Mouse (Mus musculus): ENCODE measurements around the gene Grm4.

Grm4 gene

GRCm38 (mm10) chr17:27501331-27502251 is 19.6 kb downstream of the Grm4 start:
- in situ Hi-C loops (cut with MboI, MseI) = loop anchor here (25.0 kb wide), 1 partner anchor 339 kb away; the partner anchor contains the start of gene Ip6k3

GRCm38 (mm10) chr17:27500811-27501210 is 20.4 kb downstream of the Grm4 start:
- in situ Hi-C loops (cut with MboI, MseI) = loop anchor here (25.0 kb wide), 1 partner anchor 339 kb away; the partner anchor contains the start of gene Ip6k3

- in situ Hi-C loops (cut with MboI, MseI) = no loop called here
Measured at GRCm38 (mm10) chr17:27499080-27499479, 22.1 kb downstream of the Grm4 start.

GRCm38 (mm10) chr17:27497798-27498197 is 23.4 kb downstream of the Grm4 start:
- in situ Hi-C loops (cut with MboI, MseI) = no loop called here

- in situ Hi-C loops (cut with MboI, MseI) = no loop called here
Measured at GRCm38 (mm10) chr17:27495008-27495540, 26.1 kb downstream of the Grm4 start.

- in situ Hi-C loops (cut with MboI, MseI) = no loop called here
Measured at GRCm38 (mm10) chr17:27493969-27494368, 27.2 kb downstream of the Grm4 start.

GRCm38 (mm10) chr17:27493389-27493788 is 27.8 kb downstream of the Grm4 start:
- in situ Hi-C loops (cut with MboI, MseI) = no loop called here

- in situ Hi-C loops (cut with MboI, MseI) = no loop called here
Measured at GRCm38 (mm10) chr17:27488173-27488823, 32.9 kb downstream of the Grm4 start.

- in situ Hi-C loops (cut with MboI, MseI) = no loop called here
Measured at GRCm38 (mm10) chr17:27485940-27486339, 35.3 kb downstream of the Grm4 start.

- in situ Hi-C loops (cut with MboI, MseI) = no loop called here
Measured at GRCm38 (mm10) chr17:27483571-27483970, 37.6 kb downstream of the Grm4 start.

GRCm38 (mm10) chr17:27480143-27481103 is 40.8 kb downstream of the Grm4 start:
- in situ Hi-C loops (cut with MboI, MseI) = no loop called here

GRCm38 (mm10) chr17:27475650-27476049 is 45.6 kb downstream of the Grm4 start:
- in situ Hi-C loops (cut with MboI, MseI) = no loop called here

- in situ Hi-C loops (cut with MboI, MseI) = no loop called here
Measured at GRCm38 (mm10) chr17:27466620-27467019, 54.6 kb downstream of the Grm4 start.

- in situ Hi-C loops (cut with MboI, MseI) = no loop called here
Measured at GRCm38 (mm10) chr17:27465924-27466323, 55.3 kb downstream of the Grm4 start.

GRCm38 (mm10) chr17:27464327-27464962 is 56.8 kb downstream of the Grm4 start:
- in situ Hi-C loops (cut with MboI, MseI) = no loop called here

- in situ Hi-C loops (cut with MboI, MseI) = no loop called here
Measured at GRCm38 (mm10) chr17:27459979-27460378, 61.2 kb downstream of the Grm4 start.

GRCm38 (mm10) chr17:27459241-27459640 is 62.0 kb downstream of the Grm4 start:
- in situ Hi-C loops (cut with MboI, MseI) = no loop called here

GRCm38 (mm10) chr17:27457863-27458494 is 63.2 kb downstream of the Grm4 start:
- in situ Hi-C loops (cut with MboI, MseI) = no loop called here

- in situ Hi-C loops (cut with MboI, MseI) = no loop called here
Measured at GRCm38 (mm10) chr17:27457038-27457577, 64.1 kb downstream of the Grm4 start.

- in situ Hi-C loops (cut with MboI, MseI) = no loop called here
Measured at GRCm38 (mm10) chr17:27456364-27456763, 64.8 kb downstream of the Grm4 start.

All from T-helper 1 cell (primary cell).